Mouse (Mus musculus) CH12.LX (cell line): ENCODE data around the gene Tdrd12. TPM values are rescaled to one million over a fixed set of nuclear protein-coding genes. Genes with fewer than 3 reads are reported as not detected.

Experiments
- DNase-seq: peaks from one replicate; pipeline ENCODE4 v3.0.0-alpha.2; 2013; ENCODE audit errors: extremely low read depth
- H3K27ac ChIP-seq: 2 replicates; pipeline ENCODE4 v1.5.1; 2012; ENCODE audit warnings: low read depth, mild to moderate bottlenecking, control low read depth, moderate library complexity; ENCODE audit not compliant: insufficient read depth
- H3K27me3 ChIP-seq: replicated peaks from 2 replicates; pipeline ENCODE3; 2012; ENCODE audit warnings: inconsistent platforms
- H3K36me3 ChIP-seq, 2 experiments: replicated peaks in 1 of 2; 2 replicates each; pipeline versions ENCODE3 to v1.6.1; 2012; ENCODE audit warnings: inconsistent platforms in 1 of 2, low read length in 1 of 2, mild to moderate bottlenecking in 1 of 2, mixed read lengths in 1 of 2, moderate library complexity in 1 of 2; ENCODE audit not compliant: control insufficient read depth in 1 of 2, insufficient read depth in 1 of 2
- H3K4me1 ChIP-seq, 2 experiments: 2 replicates each; pipeline ENCODE4 v1.6.1; 2012; ENCODE audit warnings: inconsistent platforms in 1 of 2, moderate library complexity in 1 of 2; ENCODE audit not compliant: insufficient read depth in 2 of 2, control insufficient read depth in 1 of 2
- H3K4me2 ChIP-seq: 2 replicates; pipeline ENCODE4 v1.6.1; 2012; ENCODE audit warnings: low read depth, mild to moderate bottlenecking, control low read depth; ENCODE audit not compliant: poor library complexity, insufficient read depth, severe bottlenecking
- H3K4me3 ChIP-seq, 3 experiments: fragments of 150-350 bp in 1 of 3; sonication (generic) in 1 of 3; replicated peaks in 1 of 3; 2 replicates each; pipeline versions ENCODE3 to v1.5.1; 2011 to 2012; ENCODE audit warnings: low read depth in 2 of 3, low read length in 2 of 3, mild to moderate bottlenecking in 2 of 3, moderate library complexity in 2 of 3, control low read depth in 1 of 3, improper control_type of control experiment in 1 of 3, inconsistent platforms in 1 of 3, mixed read lengths in 1 of 3; ENCODE audit not compliant: poor library complexity in 1 of 3
- H3K79me2 ChIP-seq: replicated peaks from 2 replicates; pipeline ENCODE4 v1.6.1; 2012; ENCODE audit warnings: mild to moderate bottlenecking, moderate library complexity; ENCODE audit not compliant: control insufficient read depth, poor library complexity, insufficient read depth, severe bottlenecking; ENCODE audit errors: extremely low read depth
- H3K9ac ChIP-seq: 2 replicates; pipeline ENCODE4 v1.6.1; 2012; ENCODE audit warnings: low read depth, mild to moderate bottlenecking, control low read depth, moderate library complexity; ENCODE audit not compliant: insufficient read depth
- H3K9me3 ChIP-seq: replicated peaks from 2 replicates; pipeline ENCODE3; 2012; ENCODE audit warnings: low read length, inconsistent platforms, mixed read lengths
- BHLHE40 ChIP-seq: IDR thresholded peaks from 2 replicates; pipeline ENCODE4 v1.6.1; 2011; ENCODE audit warnings: mild to moderate bottlenecking, low read depth, low read length, improper control_type of control experiment
- ELF1 ChIP-seq: IDR thresholded peaks from 2 replicates; pipeline ENCODE4 v1.6.1; 2014; ENCODE audit warnings: low read depth, mild to moderate bottlenecking, inconsistent platforms, low read length, improper control_type of control experiment
- JUND ChIP-seq: conservative IDR thresholded peaks from 2 replicates; pipeline ENCODE4 v1.6.1; 2011; ENCODE audit warnings: low read depth, low read length, improper control_type of control experiment
- KAT2A ChIP-seq: IDR thresholded peaks from 2 replicates; pipeline ENCODE4 v1.6.1; 2012; ENCODE audit warnings: low read length, improper control_type of control experiment, inconsistent platforms; ENCODE audit not compliant: insufficient replicate concordance
- MXI1 ChIP-seq: IDR thresholded peaks from 2 replicates; pipeline ENCODE4 v1.6.1; 2011; ENCODE audit warnings: mild to moderate bottlenecking, low read depth, low read length, improper control_type of control experiment
- NELFE ChIP-seq: IDR thresholded peaks from 2 replicates; pipeline ENCODE4 v1.6.1; 2011; ENCODE audit warnings: low read depth, low read length, improper control_type of control experiment
- POLR2A ChIP-seq: IDR thresholded peaks from 2 replicates; pipeline ENCODE4 v1.6.1; 2011; ENCODE audit warnings: low read depth, mild to moderate bottlenecking, improper control_type of control experiment, low read length
- RAD21 ChIP-seq: IDR thresholded peaks from 2 replicates; pipeline ENCODE4 v1.6.1; 2011; ENCODE audit warnings: low read depth, mild to moderate bottlenecking, low read length, improper control_type of control experiment, moderate library complexity
- RCOR1 ChIP-seq: conservative IDR thresholded peaks from 2 replicates; pipeline ENCODE4 v1.6.1; 2012; ENCODE audit warnings: low read depth, mild to moderate bottlenecking, inconsistent platforms, low read length, improper control_type of control experiment
- SIN3A ChIP-seq: IDR thresholded peaks from 2 replicates; pipeline ENCODE4 v1.6.1; 2012; ENCODE audit warnings: low read length, improper control_type of control experiment, inconsistent platforms
- ZKSCAN1 ChIP-seq: IDR thresholded peaks from 2 replicates; pipeline ENCODE4 v1.6.1; 2012; ENCODE audit warnings: low read depth, inconsistent platforms, low read length, improper control_type of control experiment, borderline replicate concordance
- ZNF384 ChIP-seq: IDR thresholded peaks from 2 replicates; pipeline ENCODE4 v1.6.1; 2012; ENCODE audit warnings: low read depth, low read length, improper control_type of control experiment, inconsistent platforms
- dilution Hi-C: fragments of 300-500 bp; cut with MboI; formaldehyde crosslinking; loops from 2 replicates; pipeline ENCODE4 v1.14.3; 2020; ENCODE audit warnings: low sequenced_read_pairs; ENCODE audit not compliant: extremely low pct_unique_long_range_greater_than_20kb, extremely low pct_ligation_motif_present
- in situ Hi-C: fragments of 300-500 bp; cut with MboI; formaldehyde crosslinking; loops from 3 replicates; pipeline ENCODE4 v1.14.3; 2019; ENCODE audit warnings: low sequenced_read_pairs, low pct_ligation_motif_present, low pct_unique_long_range_greater_than_20kb, mixed read lengths
- polyA plus RNA-seq: library from polyadenylated mRNA; unstranded; fragments of >175 nt; gene quantifications from 2 replicates; pipeline ENCODE4 v1.2.1, GENCODE M21; 2012; ENCODE audit warnings: low read depth; ENCODE audit not compliant: insufficient read length
- total RNA-seq, 2 experiments: library from RNA; depleted of rRNA; stranded (reverse); fragments of 300-350 nt in 1 of 2; fragments of >200 nt in 1 of 2; gene quantifications; 2 replicates each; pipeline ENCODE4 v1.2.3; 2012 to 2014

The Tdrd12 gene
- total and polyA plus RNA-seq, 3 experiments, result 0.08 to 0.21 (median 0.19) TPM

- H3K9me3 ChIP-seq, result no peaks in the 10 kb centered on the region
- H3K27me3 ChIP-seq, result no peaks in the 10 kb centered on the region
- in situ Hi-C loops (loop anchor here (10.0 kb wide), 1 partner anchor 45 kb away; the partner anchor contains the start of gene Slc7a9), dilution Hi-C loops (no loop called here)
- no peaks in the 10 kb centered on the region for H3K79me2 ChIP-seq
- TF ChIP-seq NELFE, result no peak
- no peaks in the 10 kb centered on the region for H3K36me3 ChIP-seq
- no peak overlapping the region for H3K4me2 ChIP-seq
- no peak overlapping the region for H3K27ac ChIP-seq
- DNase-seq, result no peak
- H3K4me1 ChIP-seq, result peaks cover 0 to 2% of the 10 kb centered on the region in 2 experiments; a peak in 1 of 4 replicates
- H3K9ac ChIP-seq, result no peak overlapping the region
- H3K4me3 ChIP-seq, result no peak overlapping the region
These were observed 47.4 kb downstream of the Tdrd12 start for GRCm38 (mm10) chr7:35490186-35490585.

GRCm38 (mm10) chr7:35486553-35486952, 51.0 kb downstream of the Tdrd12 start:
- Histone ChIP-seq H3K4me3 (no peak overlapping the region), H3K36me3 (no peaks in the 10 kb centered on the region), H3K4me1 (peaks cover 0 to 2% of the 10 kb centered on the region in 2 experiments; a peak in 1 of 4 replicates), H3K9me3 (no peaks in the 10 kb centered on the region), H3K79me2 (no peaks in the 10 kb centered on the region), H3K4me2 (0 out of 2 replicates have a peak overlapping the region, but pooled peaks have one; percentile 1), H3K27me3 (no peaks in the 10 kb centered on the region), H3K27ac (no peak overlapping the region), H3K9ac (no peak overlapping the region)
- dilution Hi-C loops (no loop called here), in situ Hi-C loops (no loop called here)
- no peak for DNase-seq
- TF ChIP-seq RCOR1 (no peak), BHLHE40 (peak; percentile 34; the same call in 1 of the 2 replicates)

- H3K27ac ChIP-seq, result no peak overlapping the region
- no peak overlapping the region for H3K4me3 ChIP-seq
- no peaks in the 10 kb centered on the region for H3K79me2 ChIP-seq
- peaks cover 0 to 2% of the 10 kb centered on the region in 2 experiments; a peak in 1 of 4 replicates for H3K4me1 ChIP-seq
- in situ Hi-C loops, result no loop called here
- no peaks in the 10 kb centered on the region for H3K9me3 ChIP-seq
- H3K36me3 ChIP-seq, result no peaks in the 10 kb centered on the region
- no peak overlapping the region for H3K9ac ChIP-seq
- dilution Hi-C loops, result no loop called here
- H3K27me3 ChIP-seq, result no peaks in the 10 kb centered on the region
- H3K4me2 ChIP-seq, result no peak overlapping the region
- DNase-seq, result no peak
- TF ChIP-seq POLR2A (no peak), RAD21 (no peak), SIN3A (no peak), MXI1 (no peak), NELFE (no peak), ZNF384 (no peak), ZKSCAN1 (no peak), JUND (no peak), ELF1 (no peak), KAT2A (no peak), BHLHE40 (no peak)
These were observed 52.4 kb downstream of the Tdrd12 start for GRCm38 (mm10) chr7:35485126-35485525.
